Mouse (Mus musculus) ES-CJ7 (cell line): Measurements from ENCODE around the gene Serpina3c.
"Not testable (repeated sequence)": the region's sequence is repeated elsewhere in the genome, so short reads cannot be mapped to it uniquely, and the experiment has no call there.

Experiments
- DNase-seq: peaks from one replicate; pipeline ENCODE4 v3.0.0; 2011; ENCODE audit warnings: low read depth, low spot score

Serpina3c gene

DNA sequence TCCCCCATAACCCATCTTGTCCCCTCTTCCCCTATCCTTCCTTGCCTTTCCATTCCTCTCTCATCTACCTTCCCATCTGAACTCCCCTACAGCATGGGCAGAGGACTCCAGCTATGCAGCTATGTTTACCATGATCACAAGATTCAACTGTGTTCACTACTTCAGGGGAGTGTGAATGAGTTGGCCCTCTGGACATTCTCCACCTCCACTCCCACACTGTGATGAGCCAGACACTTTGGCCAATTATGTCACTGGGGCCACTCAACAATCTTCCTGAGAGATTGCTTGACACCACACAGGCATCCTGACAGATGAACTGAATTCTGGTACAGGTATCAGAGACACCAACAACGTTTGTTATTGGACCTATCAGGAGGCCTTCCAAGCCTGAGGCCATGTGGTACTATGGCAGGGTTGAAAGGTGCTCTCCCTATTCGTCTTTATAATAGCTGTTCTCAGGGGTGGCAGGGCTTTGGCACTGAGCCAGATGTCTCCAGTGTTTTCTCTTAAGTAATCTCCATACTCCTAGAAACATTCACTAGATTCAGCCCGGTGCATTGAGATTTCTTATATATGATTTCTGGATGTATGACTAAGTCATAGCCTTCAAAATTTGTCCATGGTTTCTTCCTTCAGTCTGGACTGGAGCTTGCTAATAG is 38.6 kb downstream of the Serpina3c start:
- no peak for DNase-seq

DNA sequence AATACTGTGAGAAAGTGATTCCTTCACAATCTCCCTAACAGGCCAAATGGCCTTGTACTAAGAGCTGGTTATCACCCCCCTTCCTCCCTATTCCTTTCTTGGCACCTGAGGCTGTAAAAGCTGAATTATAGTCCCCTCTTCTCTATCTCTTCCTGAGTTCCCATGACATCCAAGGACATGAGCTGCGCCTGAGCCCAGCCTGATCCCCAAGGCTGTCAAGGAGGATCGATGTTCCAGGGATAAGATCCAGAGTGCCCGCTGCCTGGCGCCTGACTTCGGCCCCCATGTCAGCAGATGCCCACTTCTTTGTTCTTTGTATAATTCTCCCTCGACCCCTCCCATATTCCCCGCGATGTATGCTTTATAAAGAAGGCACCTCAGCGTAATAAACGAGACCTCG is 41.3 kb downstream of the Serpina3c start, which contains the start of gene Serpina3a:
Gene Serpina3a, plus strand, starts transcription at position 392 of the 400 bp plus-strand sequence.
- not testable (repeated sequence) for DNase-seq

GRCm38 (mm10) chr12:104108507-104108906 is 45.2 kb downstream of the Serpina3c start:
- no peak for DNase-seq

DNA sequence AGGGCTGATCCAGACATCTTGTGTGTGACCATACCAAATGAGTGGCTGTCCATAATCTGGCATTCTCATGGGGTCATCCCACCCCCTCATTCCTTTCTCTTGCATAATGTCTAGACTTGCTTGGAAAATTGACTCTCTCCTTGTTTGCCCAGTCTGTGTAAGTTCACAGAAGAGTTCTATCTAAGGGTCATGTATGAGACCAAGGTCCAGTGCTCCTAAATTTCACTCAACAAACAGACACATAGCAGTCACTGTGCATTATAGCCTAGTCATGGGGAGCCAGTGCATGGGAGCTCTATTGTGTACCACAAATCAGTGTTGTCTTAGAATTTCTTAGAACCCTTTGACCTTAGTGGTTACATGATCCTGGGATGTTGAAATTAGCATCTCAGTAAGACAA is 46.8 kb downstream of the Serpina3c start:
- DNase-seq: no peak

- DNase-seq: no peak
Observed at GRCm38 (mm10) chr12:104105847-104106246, 47.8 kb downstream of the Serpina3c start.

- DNase-seq: no peak
Observed at GRCm38 (mm10) chr12:104100768-104101167, 52.9 kb downstream of the Serpina3c start, which contains the start of gene Serpina5. Gene Serpina5 (plus strand): TSS chr12:104101113.
